Mouse (Mus musculus) heart, adult 2 months (tissue): ENCODE results near the gene Sestd1. TPM values are rescaled to one million over a fixed set of nuclear protein-coding genes. Genes with fewer than 3 reads are reported as not detected.

Source experiments
- DNase-seq, 2 experiments: peaks; one replicate each; pipeline ENCODE4 v3.0.0; 2021
- H3K27ac ChIP-seq: fragments of 200-600 bp; 2 replicates; pipeline ENCODE4 v1.8.1; 2022
- H3K27me3 ChIP-seq: fragments of 200-500 bp; 2 replicates; pipeline ENCODE4 v1.6.1; 2012; ENCODE audit warnings: mild to moderate bottlenecking, low read length, inconsistent platforms, mixed read lengths; ENCODE audit not compliant: control insufficient read depth, insufficient read depth
- H3K36me3 ChIP-seq: fragments of 200-500 bp; 2 replicates; pipeline ENCODE4 v1.6.1; 2012; ENCODE audit warnings: low read length, inconsistent platforms; ENCODE audit not compliant: control insufficient read depth, insufficient read depth
- H3K4me1 ChIP-seq: fragments of 200-500 bp; 2 replicates; pipeline ENCODE4 v1.6.1; 2011; ENCODE audit warnings: low read length; ENCODE audit not compliant: control insufficient read depth, insufficient read depth
- H3K4me3 ChIP-seq: fragments of 200-600 bp; 2 replicates; pipeline ENCODE4 v1.8.1; 2022
- H3K79me2 ChIP-seq: fragments of 200-500 bp; replicated peaks from 2 replicates; pipeline ENCODE4 v1.6.1; 2012; ENCODE audit warnings: mild to moderate bottlenecking, inconsistent platforms, low read length, moderate library complexity, mixed read lengths; ENCODE audit not compliant: control insufficient read depth, insufficient read depth
- H3K9ac ChIP-seq: fragments of 200-500 bp; 2 replicates; pipeline ENCODE4 v1.6.1; 2012; ENCODE audit warnings: low read depth, mild to moderate bottlenecking, control low read depth, inconsistent platforms, low read length, mixed read lengths
- CTCF ChIP-seq: fragments of 200-600 bp; IDR thresholded peaks from 2 replicates; pipeline ENCODE4 v1.8.1; 2022; ENCODE audit warnings: antibody characterized with exemption, mild to moderate bottlenecking, moderate library complexity
- EP300 ChIP-seq: fragments of 200-500 bp; IDR thresholded peaks from 2 replicates; pipeline ENCODE4 v1.6.1; 2011; ENCODE audit warnings: low read depth, low read length, control low read depth; ENCODE audit not compliant: insufficient read depth
- POLR2A ChIP-seq: fragments of 200-500 bp; IDR thresholded peaks from 2 replicates; pipeline ENCODE4 v1.6.1; 2011; ENCODE audit warnings: mild to moderate bottlenecking, low read depth, low read length, control low read depth; ENCODE audit not compliant: insufficient read depth
- WGBS: fragments of 180-500 bp; shearing (Covaris S2); methylation state at CpG from one replicate; pipeline ENCODE4 v1.1.7; 2018; 5-methylcytosine and 5-hydroxymethylcytosine counted together
- intact Hi-C: fragments of 180-260 bp; cut with DNase I; formaldehyde crosslinking; loops from one replicate; pipeline ENCODE4 v1.15.1; 2025
- polyA plus RNA-seq: library from polyadenylated mRNA; depleted of rRNA; stranded (reverse); fragments of >200 nt; gene quantifications from 2 replicates; pipeline ENCODE4 v1.2.3, GENCODE M21; 2012
- total RNA-seq, 2 experiments: library from RNA; stranded (reverse); gene quantifications; 2 replicates each; pipeline ENCODE4 v1.2.3; 2021

Gene Sestd1
- total and polyA plus RNA-seq, 3 experiments, result 9.0 to 21.2 (median 18.3) TPM

- TF ChIP-seq CTCF (no peak), POLR2A (no peak)
- WGBS, result 66% methylated on average over 5 of the region's 5 CpGs
- no peaks in the 10 kb centered on the region for H3K27me3 ChIP-seq
- H3K27ac ChIP-seq, result peak overlapping the region; percentile 32; the same call in 1 of the 2 replicates
- no peak overlapping the region for H3K9ac ChIP-seq
- H3K4me1 ChIP-seq, result peaks cover 22% of the 10 kb centered on the region
- peaks cover 3% of the 10 kb centered on the region for H3K36me3 ChIP-seq
- H3K4me3 ChIP-seq, result no peak overlapping the region
- peaks cover 1% of the 10 kb centered on the region for H3K79me2 ChIP-seq
- DNase-seq, result no peak
- intact Hi-C loops, result no loop called here
Measured at GRCm38 (mm10) chr2:77268612-77269239, 11.7 kb downstream of the Sestd1 start.

GRCm38 (mm10) chr2:77266931-77267330 lies 13.5 kb downstream of the Sestd1 start:
- no peak for DNase-seq
- no peaks in the 10 kb centered on the region for H3K27me3 ChIP-seq
- intact Hi-C loops, result no loop called here
- H3K4me3 ChIP-seq, result no peak overlapping the region
- H3K4me1 ChIP-seq, result peaks cover 28% of the 10 kb centered on the region
- WGBS, result 89% methylated on average over 2 of the region's 2 CpGs
- no peak for TF ChIP-seq CTCF
- TF ChIP-seq EP300, result no peak
- no peak for TF ChIP-seq POLR2A
- H3K27ac ChIP-seq, result no peak overlapping the region
- H3K79me2 ChIP-seq, result peaks cover 3% of the 10 kb centered on the region; the same call in 1 of the 2 replicates
- H3K36me3 ChIP-seq, result peaks cover 15% of the 10 kb centered on the region
- no peak overlapping the region for H3K9ac ChIP-seq

- peaks cover 28% of the 10 kb centered on the region for H3K4me1 ChIP-seq
- no peak overlapping the region for H3K4me3 ChIP-seq
- no peak overlapping the region for H3K27ac ChIP-seq
- H3K27me3 ChIP-seq, result no peaks in the 10 kb centered on the region
- no peak for DNase-seq
- H3K79me2 ChIP-seq, result peaks cover 3% of the 10 kb centered on the region; the same call in 1 of the 2 replicates
- no peak overlapping the region for H3K9ac ChIP-seq
- H3K36me3 ChIP-seq, result peaks cover 16% of the 10 kb centered on the region
- TF ChIP-seq POLR2A, result no peak
- no peak for TF ChIP-seq CTCF
- TF ChIP-seq EP300, result no peak
- WGBS, result 44% methylated on average over 3 of the region's 3 CpGs
- intact Hi-C loops, result no loop called here
Measured at GRCm38 (mm10) chr2:77266011-77266410, 14.4 kb downstream of the Sestd1 start.

- Histone ChIP-seq H3K79me2 (peaks cover 3% of the 10 kb centered on the region; the same call in 1 of the 2 replicates), H3K9ac (no peak overlapping the region), H3K27me3 (no peaks in the 10 kb centered on the region), H3K4me3 (no peak overlapping the region), H3K27ac (no peak overlapping the region), H3K4me1 (peaks cover 28% of the 10 kb centered on the region), H3K36me3 (peaks cover 16% of the 10 kb centered on the region)
- DNase-seq, result no peak
- intact Hi-C loops, result no loop called here
- WGBS, result 58% methylated on average over 7 of the region's 7 CpGs
- TF ChIP-seq CTCF, result no peak
- no peak for TF ChIP-seq POLR2A
- no peak for TF ChIP-seq EP300
Measured at GRCm38 (mm10) chr2:77265301-77265700, 15.1 kb downstream of the Sestd1 start.

GRCm38 (mm10) chr2:77264550-77264949 lies 15.8 kb downstream of the Sestd1 start:
- Histone ChIP-seq H3K27me3 (no peaks in the 10 kb centered on the region), H3K27ac (no peak overlapping the region), H3K9ac (no peak overlapping the region), H3K36me3 (peaks cover 16% of the 10 kb centered on the region), H3K4me3 (no peak overlapping the region), H3K79me2 (peaks cover 3% of the 10 kb centered on the region; the same call in 1 of the 2 replicates), H3K4me1 (peaks cover 26% of the 10 kb centered on the region)
- 72% methylated on average over 6 of the region's 6 CpGs for WGBS
- DNase-seq, result no peak
- intact Hi-C loops, result loop anchor here (5.0 kb wide), 2 partner anchors 53 to 78 kb away; no protein-coding TSS in a partner anchor
- TF ChIP-seq EP300 (no peak), POLR2A (no peak), CTCF (no peak)
